Mouse (Mus musculus): ENCODE results near the gene Clasp1.

GRCm38 (mm10) chr1:118448214-118448613 is 59.4 kb downstream of the Clasp1 start:
- TF ChIP-seq POLR2A (IDR thresholded peaks at IDR 0.05; ENCODE audit: low read depth, low read length) (no peak), CTCF (IDR thresholded peaks at IDR 0.05; ENCODE audit: extremely low read depth, insufficient read length, insufficient replicate concordance, low read depth, low read length) (no peak)

Data from small intestine, adult 2 months (tissue).